Mouse (Mus musculus) stomach, postnatal 0 days (tissue): Measurements from ENCODE around the gene Cap1. TPM values are rescaled to one million over a fixed set of nuclear protein-coding genes. Genes with fewer than 3 reads are reported as not detected.
A peak's percentile ranks its signal among the peaks of the same experiment; 100 is the strongest.
"Not testable (repeated sequence)": the region's sequence is repeated elsewhere in the genome, so short reads cannot be mapped to it uniquely, and the experiment has no call there.

ENCODE experiments used
- ATAC-seq: fragments of 200-750 bp; cut with Nextera tagmentation; 2 replicates; pipeline ENCODE4 v1.8.0; 2017; ENCODE audit not compliant: low FRiP score, low TSS enrichment
- DNase-seq: peaks from one replicate; pipeline ENCODE4 v3.0.0-alpha.2; 2016; ENCODE audit warnings: low spot score
- H3K27ac ChIP-seq: fragments of 300-500 bp; sonication (generic); replicated peaks from 2 replicates; pipeline ENCODE4 v1.5.1; 2014; ENCODE audit warnings: mild to moderate bottlenecking, control low read depth
- H3K27me3 ChIP-seq: fragments of 300-500 bp; sonication (generic); 2 replicates; pipeline ENCODE4 v1.6.1; 2014; ENCODE audit warnings: low read length; ENCODE audit not compliant: control insufficient read depth, insufficient read depth
- H3K36me3 ChIP-seq: fragments of 300-500 bp; sonication (generic); 2 replicates; pipeline ENCODE4 v1.6.1; 2014; ENCODE audit warnings: low read length, mixed read lengths; ENCODE audit not compliant: control insufficient read depth, insufficient read depth
- H3K4me1 ChIP-seq: fragments of 300-500 bp; sonication (generic); replicated peaks from 2 replicates; pipeline ENCODE4 v1.6.1; 2014; ENCODE audit warnings: antibody characterized with exemption; ENCODE audit not compliant: control insufficient read depth, insufficient read depth
- H3K4me2 ChIP-seq: fragments of 300-500 bp; sonication (generic); replicated peaks from 2 replicates; pipeline ENCODE4 v1.6.1; 2014; ENCODE audit warnings: low read depth, mild to moderate bottlenecking, control low read depth, moderate library complexity
- H3K4me3 ChIP-seq: fragments of 300-500 bp; sonication (generic); 2 replicates; pipeline ENCODE4 v1.5.1; 2014; ENCODE audit warnings: low read depth, low read length, control low read depth
- H3K9ac ChIP-seq: fragments of 300-500 bp; sonication (generic); 2 replicates; pipeline ENCODE4 v1.6.1; 2014; ENCODE audit warnings: mild to moderate bottlenecking, low read length, control low read depth, mixed read lengths
- H3K9me3 ChIP-seq: fragments of 300-500 bp; sonication (generic); 2 replicates; pipeline ENCODE4 v1.6.1; 2016; ENCODE audit warnings: low read length; ENCODE audit not compliant: control insufficient read depth
- CTCF ChIP-seq: IDR thresholded peaks from 2 replicates; pipeline ENCODE4 v1.5.1; 2016; ENCODE audit warnings: antibody characterized with exemption, low read depth, mild to moderate bottlenecking, moderate library complexity
- EP300 ChIP-seq: optimal IDR thresholded peaks from 2 replicates; pipeline ENCODE3; 2016; ENCODE audit warnings: antibody characterized with exemption
- WGBS: fragments of 180-500 bp; shearing (Covaris S2); extraction: QIAGEN DNeasy Blood & Tissue Kit; methylation state at CpG from one replicate; pipeline ENCODE4 v1.1.7; 2014; 5-methylcytosine and 5-hydroxymethylcytosine counted together
- polyA plus RNA-seq: library from polyadenylated mRNA; unstranded; fragments of >200 nt; fragmentation: Nextera tagmentation; extraction: Ambion mirVana; gene quantifications from 2 replicates; pipeline ENCODE4 v1.2.1, GENCODE M21; 2015

Cap1 gene
- polyA plus RNA-seq, 1 experiment from 2014 or later: 56.2 TPM

GRCm38 (mm10) chr4:122835530-122836402 lies 50.1 kb downstream of the Cap1 start, which contains the start of gene Ppt1:
Gene Ppt1 (plus strand): TSS chr4:122836242.
- WGBS: 3% methylated on average over 31 of the region's 31 CpGs
- Histone ChIP-seq H3K4me1 (0 out of 2 replicates have a peak, but pooled peaks cover 2% of the 10 kb centered on the region), H3K36me3 (no peaks in the 10 kb centered on the region), H3K9me3 (no peaks in the 10 kb centered on the region), H3K27ac (0 out of 2 replicates have a peak within 1 kb of the TSS, but pooled peaks have one; percentile 49), H3K4me3 (peak within 1 kb of the TSS; percentile 79), H3K9ac (peak within 1 kb of the TSS; percentile 80), H3K4me2 (peak within 1 kb of the TSS; percentile 84), H3K27me3 (no peaks in the 10 kb centered on the region)
- TF ChIP-seq EP300 (no peak), CTCF (peak; percentile 56)
- peak; percentile 89 for DNase-seq
- peak; percentile 94 for ATAC-seq

DNA sequence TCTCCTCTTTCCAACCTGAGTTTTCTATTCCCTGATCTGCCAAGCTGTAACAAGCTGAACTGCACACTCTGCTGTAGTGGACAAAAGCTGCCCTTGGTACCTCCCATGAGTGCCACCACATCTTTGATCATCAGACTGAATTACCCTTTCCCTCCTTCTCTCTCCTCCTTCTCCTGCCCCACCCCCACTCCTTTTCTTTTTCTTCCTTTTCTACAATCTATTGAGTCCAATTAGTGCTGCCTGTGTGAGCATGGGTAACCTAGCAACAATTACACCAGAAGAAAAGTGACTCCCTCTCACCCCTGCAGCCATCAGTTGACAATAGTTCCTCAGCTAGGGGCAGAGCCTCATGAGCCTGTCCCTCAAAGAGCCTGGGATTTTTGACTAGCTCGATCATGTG lies 54.0 kb downstream of the Cap1 start:
- ATAC-seq (no peak), DNase-seq (no peak)
- Histone ChIP-seq H3K27me3 (no peaks in the 10 kb centered on the region), H3K4me1 (0 out of 2 replicates have a peak, but pooled peaks cover 2% of the 10 kb centered on the region), H3K9ac (no peak overlapping the region), H3K27ac (no peak overlapping the region), H3K9me3 (no peaks in the 10 kb centered on the region), H3K36me3 (no peaks in the 10 kb centered on the region), H3K4me3 (no peak overlapping the region), H3K4me2 (no peak overlapping the region)
- WGBS: 79% methylated on average over 1 of the region's 1 CpGs
- TF ChIP-seq EP300: no peak

- Histone ChIP-seq H3K4me2 (no peak overlapping the region), H3K9me3 (no peaks in the 10 kb centered on the region), H3K9ac (no peak overlapping the region), H3K4me1 (no peaks in the 10 kb centered on the region), H3K27me3 (no peaks in the 10 kb centered on the region), H3K4me3 (no peak overlapping the region), H3K27ac (no peak overlapping the region), H3K36me3 (no peaks in the 10 kb centered on the region)
- WGBS: 73% methylated on average over 6 of the region's 6 CpGs
- TF ChIP-seq CTCF: no peak
- DNase-seq: no peak
- ATAC-seq: no peak
These were observed 56.5 kb downstream of the Cap1 start for GRCm38 (mm10) chr4:122829339-122829738.

DNA sequence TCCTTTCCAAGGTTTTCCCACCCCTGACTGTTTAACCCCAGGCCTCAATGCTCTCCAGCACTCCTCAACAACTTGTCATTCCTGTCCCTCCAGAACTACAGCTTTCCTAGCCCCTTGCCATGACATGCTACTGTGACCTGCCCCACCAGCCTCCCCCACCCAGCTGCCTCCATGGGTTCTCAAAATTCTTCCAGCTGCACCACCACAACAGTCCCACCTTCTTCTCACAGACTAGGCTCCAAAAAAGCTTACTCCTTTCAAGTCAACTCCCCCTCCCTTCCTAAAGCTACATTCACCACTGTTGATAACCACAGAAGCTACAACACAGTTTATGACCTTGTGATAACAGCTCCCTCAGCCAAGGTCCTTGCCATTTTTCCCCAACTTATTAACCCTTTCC lies 58.2 kb downstream of the Cap1 start:
- ATAC-seq (no peak; the same call in 1 of the 2 replicates), DNase-seq (no peak)
- Histone ChIP-seq H3K9ac (no peak overlapping the region), H3K4me2 (no peak overlapping the region), H3K27ac (no peak overlapping the region), H3K4me3 (no peak overlapping the region), H3K4me1 (no peaks in the 10 kb centered on the region), H3K27me3 (no peaks in the 10 kb centered on the region), H3K9me3 (no peaks in the 10 kb centered on the region), H3K36me3 (no peaks in the 10 kb centered on the region)
- TF ChIP-seq CTCF: no peak
- no peak for TF ChIP-seq EP300

- not testable (repeated sequence) for H3K9ac ChIP-seq, H3K27ac ChIP-seq, H3K4me3 ChIP-seq, DNase-seq, H3K27me3 ChIP-seq, ATAC-seq, H3K4me2 ChIP-seq, H3K4me1 ChIP-seq, H3K36me3 ChIP-seq, H3K9me3 ChIP-seq
- WGBS: 29% methylated on average over 10 of the region's 10 CpGs
These were observed 64.9 kb downstream of the Cap1 start for GRCm38 (mm10) chr4:122820941-122821340.

DNA sequence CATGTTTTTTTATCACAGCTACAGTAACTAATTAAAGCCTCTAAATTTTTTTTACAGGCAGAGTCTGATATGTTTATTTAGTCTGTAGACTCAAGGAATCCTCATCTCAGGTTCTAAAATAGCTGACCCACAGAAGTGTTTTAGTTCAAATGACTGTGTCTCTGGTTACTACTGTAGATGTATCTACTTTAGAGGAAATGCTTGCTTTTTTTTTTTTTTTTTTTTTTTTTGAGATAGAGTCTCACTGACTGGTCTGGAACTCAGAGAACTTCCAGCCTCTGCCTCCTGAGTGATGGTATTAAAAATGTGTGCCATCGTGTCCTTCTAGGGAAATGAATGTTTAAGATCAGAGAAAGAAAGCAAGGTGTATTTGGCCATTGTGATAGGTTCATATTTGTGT lies 69.7 kb downstream of the Cap1 start:
- ATAC-seq: no peak
- Histone ChIP-seq H3K4me2 (no peak overlapping the region), H3K9me3 (no peaks in the 10 kb centered on the region), H3K4me3 (no peak overlapping the region), H3K27ac (no peak overlapping the region), H3K4me1 (no peaks in the 10 kb centered on the region), H3K9ac (no peak overlapping the region), H3K36me3 (no peaks in the 10 kb centered on the region), H3K27me3 (no peaks in the 10 kb centered on the region)
- 79% methylated on average over 1 of the region's 1 CpGs for WGBS
- DNase-seq: no peak
- no peak for TF ChIP-seq EP300
- TF ChIP-seq CTCF: no peak
